Mouse (Mus musculus): ENCODE data around the gene Padi2. TPM values are rescaled to one million over a fixed set of nuclear protein-coding genes. Genes with fewer than 3 reads are reported as not detected.
A peak's percentile ranks its signal among the peaks of the same experiment; 100 is the strongest.

The Padi2 gene
- polyA plus RNA-seq, 1 experiment from 2014 or later: 4.6 TPM

DNA sequence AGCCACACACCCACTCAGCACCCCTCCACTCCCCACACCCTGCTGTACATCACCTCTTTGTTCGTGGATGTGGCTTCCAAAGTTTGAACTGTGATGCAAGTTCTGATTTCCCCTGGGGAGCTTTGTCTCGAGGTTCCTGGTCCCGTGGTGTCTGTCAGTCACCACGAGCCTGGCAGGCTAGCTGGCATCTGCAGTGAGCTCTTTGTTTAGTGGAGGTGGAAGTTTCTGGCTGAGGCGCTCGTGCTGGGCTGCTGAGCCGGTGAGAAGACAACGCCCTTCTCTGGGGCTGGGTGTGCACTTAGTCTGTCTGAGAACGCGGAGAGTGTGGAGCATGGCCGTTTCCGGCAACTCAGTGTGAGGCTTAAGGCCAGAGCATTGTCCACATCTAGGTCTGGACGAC is 65.5 kb downstream of the Padi2 start:
- DNase-seq (ENCODE audit: low read depth, low spot score): no peak
- in situ Hi-C loops (cut with MboI; ENCODE audit: low pct_unique_long_range_greater_than_20kb): no loop called here
- H3K27me3 ChIP-seq: no peaks in the 10 kb centered on the region
- ChIA-PET POLR2A (interaction anchor here (1.2 kb wide), 1 partner anchor 49 kb away, joined by 3 read pairs; no protein-coding TSS in a partner anchor), CTCF (no interaction called here)
- TF ChIP-seq CTCF (IDR thresholded peaks at IDR 0.05): no peak
- ATAC-seq: no peak

GRCm38 (mm10) chr4:140974408-140974807 is 68.3 kb downstream of the Padi2 start:
- in situ Hi-C loops (cut with MboI; ENCODE audit: low pct_unique_long_range_greater_than_20kb): no loop called here
- POLR2A ChIA-PET: no interaction called here
- no peaks in the 10 kb centered on the region for H3K27me3 ChIP-seq
- CTCF ChIA-PET: no interaction called here
- DNase-seq (ENCODE audit: low read depth, low spot score): no peak
- no peak for ATAC-seq
- no peak for TF ChIP-seq CTCF (IDR thresholded peaks at IDR 0.05)

DNA sequence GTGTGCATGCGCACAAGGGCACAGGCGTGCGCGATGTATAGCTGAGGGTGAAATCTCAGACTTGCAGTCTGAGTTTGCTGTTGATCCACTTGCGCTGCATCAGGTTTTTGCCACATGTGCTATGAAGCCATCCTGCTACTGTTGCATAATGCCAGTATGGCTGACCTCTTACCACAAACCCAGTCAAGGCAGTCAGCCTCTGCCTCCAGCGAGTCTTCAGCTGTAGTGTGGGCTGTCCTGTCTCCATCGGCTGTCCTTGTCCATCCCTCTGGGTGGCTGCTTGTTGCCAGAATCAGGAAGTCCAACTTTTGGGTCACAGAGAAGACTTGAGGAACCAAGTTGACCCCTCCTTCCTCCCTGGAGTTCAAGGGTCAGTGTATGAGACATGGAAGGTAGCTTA is 69.2 kb downstream of the Padi2 start:
- in situ Hi-C loops (cut with MboI; ENCODE audit: low pct_unique_long_range_greater_than_20kb): no loop called here
- no peak for TF ChIP-seq CTCF (IDR thresholded peaks at IDR 0.05)
- H3K27me3 ChIP-seq: no peaks in the 10 kb centered on the region
- no peak for ATAC-seq
- ChIA-PET CTCF (interaction anchor here (1.7 kb wide), 1 partner anchor 57 kb away, joined by 5 read pairs; no protein-coding TSS in a partner anchor), POLR2A (no interaction called here)
- no peak for DNase-seq (ENCODE audit: low read depth, low spot score)

- H3K27me3 ChIP-seq: no peaks in the 10 kb centered on the region
- ATAC-seq (no peak), DNase-seq (ENCODE audit: low read depth, low spot score) (no peak)
- in situ Hi-C loops (cut with MboI; ENCODE audit: low pct_unique_long_range_greater_than_20kb): no loop called here
- no peak for TF ChIP-seq CTCF (IDR thresholded peaks at IDR 0.05)
- POLR2A ChIA-PET: no interaction called here
- CTCF ChIA-PET: interaction anchor here (1.5 kb wide), 1 partner anchor 9 kb away, joined by 3 read pairs; no protein-coding TSS in a partner anchor
Measured at GRCm38 (mm10) chr4:140977278-140977677, 71.1 kb downstream of the Padi2 start.

DNA sequence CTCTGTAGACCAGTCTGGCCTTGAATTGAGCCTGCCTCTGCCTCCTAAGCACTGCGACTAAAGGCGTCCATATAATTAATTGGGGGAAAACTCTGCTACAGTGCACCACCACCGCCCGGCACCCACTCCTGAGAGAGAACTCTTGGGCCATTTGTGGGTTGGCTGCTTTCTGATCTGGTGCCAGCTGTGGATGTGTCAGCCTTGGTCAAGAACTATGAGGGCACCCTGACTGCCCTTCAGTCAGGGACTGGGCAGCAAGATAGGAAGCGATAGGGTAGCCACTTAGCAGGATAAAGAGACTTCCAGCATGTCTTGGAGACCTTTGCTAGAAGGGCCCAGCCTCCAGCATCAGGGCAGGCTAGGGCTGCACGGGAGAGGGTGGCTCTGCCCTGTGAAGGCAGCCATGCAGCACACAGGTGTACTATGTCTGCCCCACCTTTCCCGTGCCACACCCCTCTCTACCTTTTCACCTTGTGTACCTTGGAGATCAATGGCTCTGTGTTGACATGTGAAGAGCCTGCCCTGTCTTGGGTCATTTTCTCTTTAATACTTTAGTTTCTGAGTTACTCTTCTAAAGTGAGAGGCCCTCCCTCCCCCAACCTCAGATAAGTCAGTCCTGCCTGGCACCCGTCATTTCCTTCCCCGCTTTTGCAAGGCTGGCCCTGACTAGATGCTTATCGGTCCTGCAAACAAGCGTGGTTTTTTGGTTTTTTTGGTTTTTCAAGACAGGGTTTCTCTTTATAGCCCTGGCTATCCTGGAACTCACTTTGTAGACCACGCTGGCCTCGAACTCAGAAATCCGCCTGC is 71.9 kb downstream of the Padi2 start:
- ChIA-PET POLR2A (no interaction called here), CTCF (interaction anchor here (1.5 kb wide), 1 partner anchor 10 kb away, joined by 3 read pairs; no protein-coding TSS in a partner anchor)
- H3K27me3 ChIP-seq: no peaks in the 10 kb centered on the region
- DNase-seq (ENCODE audit: low read depth, low spot score) (no peak), ATAC-seq (no peak)
- in situ Hi-C loops (cut with MboI; ENCODE audit: low pct_unique_long_range_greater_than_20kb): no loop called here
- no peak for TF ChIP-seq CTCF (IDR thresholded peaks at IDR 0.05)

- ATAC-seq (no peak), DNase-seq (ENCODE audit: low read depth, low spot score) (no peak)
- no peaks in the 10 kb centered on the region for H3K27me3 ChIP-seq
- no peak for TF ChIP-seq CTCF (IDR thresholded peaks at IDR 0.05)
- CTCF ChIA-PET: no interaction called here
- POLR2A ChIA-PET: no interaction called here
- in situ Hi-C loops (cut with MboI; ENCODE audit: low pct_unique_long_range_greater_than_20kb): loop anchor here (5.0 kb wide), 1 partner anchor 41 kb away; no protein-coding TSS in a partner anchor
Measured at GRCm38 (mm10) chr4:140981605-140982004, 75.5 kb downstream of the Padi2 start.

DNA sequence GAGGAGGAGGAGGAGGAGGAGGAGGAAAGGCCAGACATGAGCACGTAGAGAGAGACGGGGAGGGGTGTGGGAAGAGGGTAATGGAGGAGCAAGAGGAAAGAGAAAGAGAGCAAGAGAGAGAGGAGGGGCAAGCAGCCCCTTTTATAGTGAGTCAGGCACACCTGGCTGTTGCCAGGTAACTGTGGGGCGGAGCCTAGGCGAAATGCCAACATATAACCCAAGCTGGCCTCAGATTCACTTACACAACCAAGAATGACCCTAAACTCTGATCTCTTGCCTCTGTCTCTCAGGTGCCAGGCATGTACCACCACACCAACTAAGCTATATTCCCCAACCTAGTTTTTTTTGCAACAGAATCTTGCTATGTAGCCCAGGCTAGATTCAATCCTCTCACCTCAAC is 76.7 kb downstream of the Padi2 start:
- ChIA-PET CTCF (interaction anchor here (1.2 to 1.5 kb wide), 2 partner anchors 38 to 49 kb away, joined by 3 to 5 read pairs; no protein-coding TSS in a partner anchor), POLR2A (no interaction called here)
- H3K27me3 ChIP-seq: no peaks in the 10 kb centered on the region
- in situ Hi-C loops (cut with MboI; ENCODE audit: low pct_unique_long_range_greater_than_20kb): loop anchor here (5.0 kb wide), 1 partner anchor 39 kb away; no protein-coding TSS in a partner anchor
- ATAC-seq: no peak
- no peak for TF ChIP-seq CTCF (IDR thresholded peaks at IDR 0.05)
- DNase-seq (ENCODE audit: low read depth, low spot score): no peak

DNA sequence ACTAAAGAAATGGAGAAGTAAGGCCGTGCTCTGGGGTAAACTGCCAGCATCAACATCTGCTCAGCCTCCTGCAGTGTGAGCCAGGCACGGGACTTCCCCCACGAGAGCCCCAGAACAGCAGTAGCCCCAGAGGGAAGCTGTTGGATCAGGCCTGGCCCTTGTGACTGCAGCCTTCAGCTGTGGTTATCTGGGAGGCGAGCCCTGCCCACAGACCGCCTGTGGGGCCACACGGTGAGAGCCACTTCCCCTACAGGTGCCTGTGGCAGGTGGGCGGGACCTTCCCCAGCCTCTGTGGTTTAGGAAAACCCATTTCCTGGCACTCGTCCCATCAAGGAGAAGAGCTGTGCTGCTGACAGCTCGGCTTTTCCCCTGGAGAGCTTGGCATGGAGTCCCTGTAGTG is 77.3 kb downstream of the Padi2 start:
- DNase-seq (ENCODE audit: low read depth, low spot score) (peak; percentile 66), ATAC-seq (peak; percentile 67)
- no peak for TF ChIP-seq CTCF (IDR thresholded peaks at IDR 0.05)
- H3K27me3 ChIP-seq: no peaks in the 10 kb centered on the region
- ChIA-PET POLR2A (interaction anchor here (1.4 kb wide), 1 partner anchor 29 kb away, joined by 3 read pairs; no protein-coding TSS in a partner anchor), CTCF (interaction anchor here (1.2 to 1.5 kb wide), 2 partner anchors 38 to 48 kb away, joined by 3 to 5 read pairs; no protein-coding TSS in a partner anchor)
- in situ Hi-C loops (cut with MboI; ENCODE audit: low pct_unique_long_range_greater_than_20kb): loop anchor here (5.0 kb wide), 1 partner anchor 39 kb away; no protein-coding TSS in a partner anchor

GRCm38 (mm10) chr4:140984544-140984943 is 78.4 kb downstream of the Padi2 start:
- no peaks in the 10 kb centered on the region for H3K27me3 ChIP-seq
- ChIA-PET POLR2A (interaction anchor here (1.4 kb wide), 1 partner anchor 28 kb away, joined by 3 read pairs; no protein-coding TSS in a partner anchor), CTCF (no interaction called here)
- in situ Hi-C loops (cut with MboI; ENCODE audit: low pct_unique_long_range_greater_than_20kb): loop anchor here (5.0 kb wide), 1 partner anchor 38 kb away; no protein-coding TSS in a partner anchor
- ATAC-seq (no peak), DNase-seq (ENCODE audit: low read depth, low spot score) (no peak)
- TF ChIP-seq CTCF (IDR thresholded peaks at IDR 0.05): no peak

- TF ChIP-seq CTCF (IDR thresholded peaks at IDR 0.05): no peak
- ChIA-PET CTCF (no interaction called here), POLR2A (no interaction called here)
- in situ Hi-C loops (cut with MboI; ENCODE audit: low pct_unique_long_range_greater_than_20kb): no loop called here
- ATAC-seq (no peak), DNase-seq (ENCODE audit: low read depth, low spot score) (no peak)
- no peaks in the 10 kb centered on the region for H3K27me3 ChIP-seq
Measured at GRCm38 (mm10) chr4:140986024-140986710, 80.0 kb downstream of the Padi2 start.
